Mouse (Mus musculus): ENCODE results near the gene Hist2h2be. TPM values are rescaled to one million over a fixed set of nuclear protein-coding genes. Genes with fewer than 3 reads are reported as not detected.
"Not testable (repeated sequence)": the region's sequence is repeated elsewhere in the genome, so short reads cannot be mapped to it uniquely, and the experiment has no call there.

Hist2h2be gene
- polyA plus RNA-seq, 1 experiment from 2014 or later, result 7.4 TPM

- Histone ChIP-seq H3K27ac (ENCODE audit: low read depth, low read length) (peak overlapping the region; percentile 92), H3K27me3 (ENCODE audit: control insufficient read depth, insufficient read depth, low read length) (no peaks in the 10 kb centered on the region), H3K4me3 (ENCODE audit: low read depth, low read length) (peak overlapping the region; percentile 61), H3K9me3 (ENCODE audit: control insufficient read depth, low read length) (no peaks in the 10 kb centered on the region), H3K9ac (ENCODE audit: low read depth, low read length) (peak overlapping the region; percentile 90), H3K36me3 (ENCODE audit: control insufficient read depth, insufficient read depth, low read length) (no peaks in the 10 kb centered on the region), H3K4me2 (replicated peaks; ENCODE audit: low read depth, low read length) (peak overlapping the region; percentile 92), H3K4me1 (replicated peaks; ENCODE audit: control insufficient read depth, insufficient read depth, low read length) (peaks cover 4% of the 10 kb centered on the region; the same call in 1 of the 2 replicates)
- ATAC-seq (ENCODE audit: low FRiP score) (peak; percentile 19; the same call in 1 of the 2 replicates), DNase-seq (ENCODE audit: low spot score) (no peak)
- 20% methylated on average over 27 of the region's 27 CpGs for WGBS
Measured at GRCm38 (mm10) chr3:96196437-96197128, 24.3 kb upstream of the Hist2h2be start.

GRCm38 (mm10) chr3:96197129-96197749 is 23.7 kb upstream of the Hist2h2be start:
- H3K4me2 ChIP-seq (replicated peaks; ENCODE audit: low read depth, low read length), result peak overlapping the region; percentile 92
- H3K27ac ChIP-seq (ENCODE audit: low read depth, low read length), result peak overlapping the region; percentile 92
- H3K4me1 ChIP-seq (replicated peaks; ENCODE audit: control insufficient read depth, insufficient read depth, low read length), result peaks cover 4% of the 10 kb centered on the region; the same call in 1 of the 2 replicates
- ATAC-seq (ENCODE audit: low FRiP score), result peak; percentile 95
- under 1% methylated on average over 50 of the region's 50 CpGs for WGBS
- peak overlapping the region; percentile 90 for H3K9ac ChIP-seq (ENCODE audit: low read depth, low read length)
- no peaks in the 10 kb centered on the region for H3K9me3 ChIP-seq (ENCODE audit: control insufficient read depth, low read length)
- peak; percentile 90 for DNase-seq (ENCODE audit: low spot score)
- H3K36me3 ChIP-seq (ENCODE audit: control insufficient read depth, insufficient read depth, low read length), result no peaks in the 10 kb centered on the region
- peak overlapping the region; percentile 61 for H3K4me3 ChIP-seq (ENCODE audit: low read depth, low read length)
- H3K27me3 ChIP-seq (ENCODE audit: control insufficient read depth, insufficient read depth, low read length), result no peaks in the 10 kb centered on the region

GRCm38 (mm10) chr3:96198181-96198580 is 22.7 kb upstream of the Hist2h2be start:
- peak; percentile 12; the same call in 1 of the 2 replicates for ATAC-seq (ENCODE audit: low FRiP score)
- DNase-seq (ENCODE audit: low spot score), result no peak
- no peak overlapping the region for H3K4me3 ChIP-seq (ENCODE audit: low read depth, low read length)
- H3K27ac ChIP-seq (ENCODE audit: low read depth, low read length), result no peak overlapping the region
- H3K27me3 ChIP-seq (ENCODE audit: control insufficient read depth, insufficient read depth, low read length), result no peaks in the 10 kb centered on the region
- H3K9ac ChIP-seq (ENCODE audit: low read depth, low read length), result peak overlapping the region; percentile 44
- H3K4me1 ChIP-seq (replicated peaks; ENCODE audit: control insufficient read depth, insufficient read depth, low read length), result peaks cover 4% of the 10 kb centered on the region; the same call in 1 of the 2 replicates
- peak overlapping the region; percentile 92 for H3K4me2 ChIP-seq (replicated peaks; ENCODE audit: low read depth, low read length)
- H3K36me3 ChIP-seq (ENCODE audit: control insufficient read depth, insufficient read depth, low read length), result no peaks in the 10 kb centered on the region
- H3K9me3 ChIP-seq (ENCODE audit: control insufficient read depth, low read length), result no peaks in the 10 kb centered on the region
- 6% methylated on average over 6 of the region's 6 CpGs for WGBS

GRCm38 (mm10) chr3:96198601-96199251 is 22.2 kb upstream of the Hist2h2be start:
- H3K9me3 ChIP-seq (ENCODE audit: control insufficient read depth, low read length); H3K27me3 ChIP-seq (ENCODE audit: control insufficient read depth, insufficient read depth, low read length); H3K36me3 ChIP-seq (ENCODE audit: control insufficient read depth, insufficient read depth, low read length); H3K4me1 ChIP-seq (replicated peaks; ENCODE audit: control insufficient read depth, insufficient read depth, low read length); H3K27ac ChIP-seq (ENCODE audit: low read depth, low read length); ATAC-seq (ENCODE audit: low FRiP score); H3K4me3 ChIP-seq (ENCODE audit: low read depth, low read length); H3K9ac ChIP-seq (ENCODE audit: low read depth, low read length); H3K4me2 ChIP-seq (replicated peaks; ENCODE audit: low read depth, low read length); DNase-seq (ENCODE audit: low spot score): not testable (repeated sequence)
- WGBS, result 34% methylated on average over 6 of the region's 8 CpGs

- WGBS, result 69% methylated on average over 2 of the region's 2 CpGs
- H3K4me2 ChIP-seq (replicated peaks; ENCODE audit: low read depth, low read length), result no peak overlapping the region
- no peak for DNase-seq (ENCODE audit: low spot score)
- H3K36me3 ChIP-seq (ENCODE audit: control insufficient read depth, insufficient read depth, low read length), result no peaks in the 10 kb centered on the region
- no peak overlapping the region for H3K27ac ChIP-seq (ENCODE audit: low read depth, low read length)
- peaks cover 4% of the 10 kb centered on the region; the same call in 1 of the 2 replicates for H3K4me1 ChIP-seq (replicated peaks; ENCODE audit: control insufficient read depth, insufficient read depth, low read length)
- no peaks in the 10 kb centered on the region for H3K27me3 ChIP-seq (ENCODE audit: control insufficient read depth, insufficient read depth, low read length)
- no peak overlapping the region for H3K4me3 ChIP-seq (ENCODE audit: low read depth, low read length)
- H3K9ac ChIP-seq (ENCODE audit: low read depth, low read length), result no peak overlapping the region
- no peak for ATAC-seq (ENCODE audit: low FRiP score)
- H3K9me3 ChIP-seq (ENCODE audit: control insufficient read depth, low read length), result no peaks in the 10 kb centered on the region
Measured at GRCm38 (mm10) chr3:96199731-96200130, 21.2 kb upstream of the Hist2h2be start.

GRCm38 (mm10) chr3:96207819-96208218 is 13.1 kb upstream of the Hist2h2be start:
- DNase-seq (ENCODE audit: low spot score) (no peak), ATAC-seq (ENCODE audit: low FRiP score) (no peak)
- Histone ChIP-seq H3K4me2 (replicated peaks; ENCODE audit: low read depth, low read length) (no peak overlapping the region), H3K27me3 (ENCODE audit: control insufficient read depth, insufficient read depth, low read length) (no peaks in the 10 kb centered on the region), H3K4me3 (ENCODE audit: low read depth, low read length) (no peak overlapping the region), H3K4me1 (replicated peaks; ENCODE audit: control insufficient read depth, insufficient read depth, low read length) (no peaks in the 10 kb centered on the region), H3K27ac (ENCODE audit: low read depth, low read length) (no peak overlapping the region), H3K9ac (ENCODE audit: low read depth, low read length) (no peak overlapping the region), H3K36me3 (ENCODE audit: control insufficient read depth, insufficient read depth, low read length) (no peaks in the 10 kb centered on the region), H3K9me3 (ENCODE audit: control insufficient read depth, low read length) (no peaks in the 10 kb centered on the region)
- WGBS, result 87% methylated on average over 3 of the region's 3 CpGs

GRCm38 (mm10) chr3:96209242-96209641 is 11.7 kb upstream of the Hist2h2be start:
- WGBS, result 22% methylated on average over 15 of the region's 15 CpGs
- no peaks in the 10 kb centered on the region for H3K9me3 ChIP-seq (ENCODE audit: control insufficient read depth, low read length)
- DNase-seq (ENCODE audit: low spot score) (peak; percentile 22), ATAC-seq (ENCODE audit: low FRiP score) (no peak)
- H3K4me3 ChIP-seq (ENCODE audit: low read depth, low read length), result no peak overlapping the region
- no peak overlapping the region for H3K9ac ChIP-seq (ENCODE audit: low read depth, low read length)
- no peaks in the 10 kb centered on the region for H3K36me3 ChIP-seq (ENCODE audit: control insufficient read depth, insufficient read depth, low read length)
- H3K27me3 ChIP-seq (ENCODE audit: control insufficient read depth, insufficient read depth, low read length), result no peaks in the 10 kb centered on the region
- no peak overlapping the region for H3K27ac ChIP-seq (ENCODE audit: low read depth, low read length)
- no peaks in the 10 kb centered on the region for H3K4me1 ChIP-seq (replicated peaks; ENCODE audit: control insufficient read depth, insufficient read depth, low read length)
- no peak overlapping the region for H3K4me2 ChIP-seq (replicated peaks; ENCODE audit: low read depth, low read length)

- Histone ChIP-seq H3K9ac (ENCODE audit: low read depth, low read length) (peak overlapping the region; percentile 84), H3K4me3 (ENCODE audit: low read depth, low read length) (peak overlapping the region; percentile 62), H3K27me3 (ENCODE audit: control insufficient read depth, insufficient read depth, low read length) (no peaks in the 10 kb centered on the region), H3K36me3 (ENCODE audit: control insufficient read depth, insufficient read depth, low read length) (no peaks in the 10 kb centered on the region), H3K4me2 (replicated peaks; ENCODE audit: low read depth, low read length) (peak overlapping the region; percentile 87), H3K4me1 (replicated peaks; ENCODE audit: control insufficient read depth, insufficient read depth, low read length) (peaks cover 6% of the 10 kb centered on the region), H3K27ac (ENCODE audit: low read depth, low read length) (peak overlapping the region; percentile 96), H3K9me3 (ENCODE audit: control insufficient read depth, low read length) (no peaks in the 10 kb centered on the region)
- peak; percentile 47 for ATAC-seq (ENCODE audit: low FRiP score)
- under 1% methylated on average over 12 of the region's 12 CpGs for WGBS
- no peak for DNase-seq (ENCODE audit: low spot score)
Measured at GRCm38 (mm10) chr3:96219191-96219641, 1.7 kb upstream of the Hist2h2be start.
